Mouse (Mus musculus) left cerebral cortex, adult 11 months (tissue): ENCODE measurements around the gene Rbfox2.
"Not testable (repeated sequence)": the region's sequence is repeated elsewhere in the genome, so short reads cannot be mapped to it uniquely, and the experiment has no call there.

Source experiments
- DNase-seq: peaks from one replicate; pipeline ENCODE4 v3.0.0; 2022; ENCODE audit warnings: low spot score

Rbfox2 gene

DNA sequence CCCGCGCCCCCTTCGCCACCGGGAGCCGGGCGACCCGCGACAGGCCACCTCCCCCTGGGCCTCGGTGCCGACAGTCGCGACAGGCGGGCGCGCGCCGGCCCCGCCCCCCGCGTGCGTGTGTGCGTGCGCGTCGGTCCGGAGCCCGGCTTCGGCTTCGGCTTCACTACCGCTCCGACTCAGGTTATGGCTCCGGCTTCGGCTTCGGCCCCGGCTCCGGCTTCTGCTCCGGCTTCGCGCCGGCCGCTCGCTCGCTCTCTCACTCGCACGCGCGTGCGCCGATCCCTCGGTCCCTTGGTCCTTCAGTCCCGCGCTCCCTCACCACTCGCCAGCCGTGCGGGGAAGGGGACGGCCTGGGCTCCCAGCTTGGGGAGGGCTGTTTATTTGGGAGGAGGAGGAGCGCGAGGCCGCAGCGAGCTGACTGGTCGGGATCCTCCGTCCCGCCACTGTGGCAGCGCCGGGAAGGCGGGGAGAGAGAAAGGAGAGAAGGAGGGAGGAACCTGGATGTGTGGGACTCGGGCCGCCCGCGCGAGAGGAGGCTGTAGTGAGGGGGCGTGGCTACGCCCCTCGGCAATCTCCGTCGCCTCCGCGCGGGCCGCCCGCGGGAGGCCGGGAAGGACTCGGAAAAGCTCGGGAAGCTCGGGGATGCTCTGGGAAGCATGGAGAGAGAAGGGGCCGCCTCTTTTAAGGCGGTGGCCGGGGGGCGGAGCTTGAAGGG lies at the start of gene Rbfox2:
Rbfox2 (minus strand) TSS at position 458 of the 715 bp plus-strand sequence.
- peak; percentile 81 for DNase-seq

DNA sequence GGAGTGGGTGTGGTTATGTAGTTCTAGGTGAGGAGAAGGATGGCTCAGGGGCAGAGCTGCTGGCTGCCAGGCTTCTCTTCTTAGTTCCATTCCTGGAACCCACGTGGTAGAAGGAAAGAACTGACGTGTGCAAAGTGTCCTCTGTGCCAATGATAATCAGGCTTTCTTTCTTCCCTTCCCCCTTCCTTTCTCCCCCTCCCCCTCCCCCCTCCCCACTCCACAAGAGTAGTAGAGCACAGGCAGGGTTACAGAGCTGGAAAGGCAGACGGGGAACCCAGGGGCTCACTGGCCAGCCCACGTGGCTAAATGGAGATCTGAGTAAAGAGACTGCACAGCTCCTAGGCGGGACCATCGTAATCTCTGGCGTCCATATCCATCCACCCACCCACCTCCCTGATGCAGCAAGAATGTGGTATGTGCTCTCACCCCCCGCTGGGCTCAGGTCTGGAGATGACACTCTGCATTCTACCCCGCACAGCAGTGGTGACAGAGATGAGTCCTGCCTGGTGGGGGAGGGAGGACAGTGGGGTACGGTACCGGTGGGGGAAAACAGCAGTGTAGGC lies 49.5 kb upstream of the Rbfox2 start:
- no peak for DNase-seq

DNA sequence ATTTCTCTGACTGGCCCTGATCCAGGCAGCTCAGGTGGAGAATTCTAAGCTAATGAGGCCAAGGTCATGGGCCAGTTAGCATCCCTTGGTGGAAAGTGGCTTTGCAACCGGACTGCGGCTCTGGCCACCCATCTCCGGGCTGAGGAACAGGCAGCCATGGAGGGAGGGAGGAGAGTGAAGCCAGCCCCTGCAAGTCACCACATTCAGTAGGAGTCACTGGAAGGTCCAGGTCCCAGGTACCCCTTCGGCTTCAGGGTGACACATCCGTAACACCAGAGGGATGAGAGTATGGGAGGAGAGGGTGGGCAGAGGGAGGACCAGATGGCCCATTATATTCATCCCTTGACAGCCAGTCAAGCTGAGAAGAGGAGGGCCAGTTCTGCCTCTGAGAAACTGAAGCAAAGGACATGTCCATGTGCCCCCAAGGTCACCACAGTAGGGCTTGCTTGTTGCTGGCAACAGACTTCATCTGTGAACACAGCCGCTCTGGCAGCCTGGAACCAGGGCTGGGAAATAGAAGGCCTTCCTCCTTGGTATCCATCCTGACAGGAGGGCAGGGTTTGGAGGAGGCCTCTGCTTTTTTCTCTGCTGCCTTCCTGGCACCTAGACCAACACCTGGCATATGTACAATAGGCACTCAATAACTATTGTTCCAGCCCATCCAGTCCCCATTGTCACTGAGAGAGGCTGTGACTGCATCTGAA lies 48.2 kb upstream of the Rbfox2 start:
- no peak for DNase-seq

GRCm38 (mm10) chr15:77354496-77354847 lies 47.7 kb upstream of the Rbfox2 start:
- no peak for DNase-seq

GRCm38 (mm10) chr15:77353764-77354163 lies 47.0 kb upstream of the Rbfox2 start:
- DNase-seq = no peak

DNA sequence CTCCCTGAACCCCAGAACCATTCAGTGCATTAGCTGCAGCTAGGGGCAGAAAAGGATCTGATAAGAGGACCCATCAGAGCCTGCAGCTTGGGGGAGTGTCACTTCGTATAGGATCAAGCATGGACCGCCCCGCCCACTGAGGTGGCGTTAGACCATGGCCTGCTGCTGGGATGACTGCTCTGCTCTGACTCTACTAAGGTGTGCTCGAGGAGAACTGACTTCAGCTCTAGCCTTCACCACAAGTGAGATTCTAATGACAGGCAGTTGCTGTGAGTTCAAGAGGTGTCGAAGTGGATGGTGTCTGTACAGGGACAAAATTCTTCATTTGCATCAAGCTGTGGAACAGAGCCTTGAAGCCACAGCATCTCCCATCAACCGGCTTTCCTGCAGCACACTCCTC lies 46.1 kb upstream of the Rbfox2 start:
- DNase-seq = no peak

DNA sequence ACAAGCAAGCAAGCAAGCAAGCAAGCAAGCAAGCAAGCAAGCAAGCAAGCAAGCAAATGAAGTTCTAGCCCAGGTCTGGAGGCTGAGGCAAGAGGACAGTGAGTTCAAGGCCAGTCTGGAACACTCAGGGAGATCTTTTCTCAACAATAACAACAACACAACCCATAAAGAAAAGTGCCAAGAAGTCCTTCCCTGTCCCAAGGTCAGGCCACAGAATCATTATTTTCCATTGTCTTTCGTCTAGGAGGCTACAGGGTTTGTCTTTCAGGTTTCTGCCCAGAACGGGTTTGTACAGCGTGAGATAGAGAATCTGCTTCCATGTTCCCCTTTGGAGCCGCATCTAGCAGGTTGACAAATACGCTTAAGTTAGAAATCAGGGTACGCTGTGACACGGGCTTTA lies 43.3 kb upstream of the Rbfox2 start:
- DNase-seq = no peak

DNA sequence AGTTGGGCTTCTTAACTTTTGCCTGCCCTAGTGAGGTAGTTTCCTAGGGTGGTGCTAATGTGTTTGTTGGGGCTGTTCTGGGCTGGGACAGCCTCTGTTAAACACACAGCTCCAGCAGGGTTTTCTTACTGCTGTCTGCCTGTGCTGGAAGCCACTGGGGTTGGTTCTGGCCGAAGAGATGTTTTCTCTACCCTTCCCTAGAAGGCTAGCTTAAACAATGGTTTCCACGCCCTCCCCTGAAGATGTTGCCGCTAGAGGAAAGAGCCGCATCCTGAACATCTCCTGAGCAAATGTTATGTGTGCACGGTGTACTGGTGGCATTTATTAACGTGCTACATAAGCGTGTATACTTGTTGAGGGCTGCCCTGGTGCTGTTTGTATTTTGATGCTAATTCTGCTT lies 41.3 kb upstream of the Rbfox2 start:
- no peak for DNase-seq

- DNase-seq = no peak
Observed at GRCm38 (mm10) chr15:77344127-77345125, 37.6 kb upstream of the Rbfox2 start.

DNA sequence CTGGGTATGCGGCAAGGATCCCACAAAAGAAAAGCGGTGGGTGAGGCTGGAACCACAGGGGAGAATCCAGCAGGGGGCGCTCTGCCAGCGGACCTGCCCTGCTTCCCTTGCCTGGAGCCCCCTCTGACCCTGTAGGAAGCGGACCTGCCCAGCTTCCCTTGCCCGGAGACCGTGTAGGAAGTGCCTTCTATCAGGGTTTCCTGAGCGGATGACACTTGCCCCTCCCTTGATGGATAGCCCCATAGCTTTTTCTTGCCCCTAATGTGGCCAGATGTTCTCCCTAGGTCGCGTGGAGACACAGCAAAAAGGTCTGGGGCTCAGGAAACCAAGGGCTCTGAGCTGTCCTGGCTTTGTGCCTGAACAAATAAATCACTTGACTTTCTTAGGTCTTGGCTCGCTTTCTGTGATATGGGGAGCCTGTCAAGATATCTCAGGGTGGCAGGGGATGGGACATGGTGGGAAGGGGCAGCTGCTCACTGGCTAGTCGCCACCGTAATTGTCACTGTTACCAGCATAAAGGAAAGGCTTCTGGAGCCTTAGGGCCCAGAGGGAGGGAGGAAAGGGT lies 36.8 kb upstream of the Rbfox2 start:
- no peak for DNase-seq

- DNase-seq = no peak
Observed at GRCm38 (mm10) chr15:77342962-77343526, 36.2 kb upstream of the Rbfox2 start.

DNA sequence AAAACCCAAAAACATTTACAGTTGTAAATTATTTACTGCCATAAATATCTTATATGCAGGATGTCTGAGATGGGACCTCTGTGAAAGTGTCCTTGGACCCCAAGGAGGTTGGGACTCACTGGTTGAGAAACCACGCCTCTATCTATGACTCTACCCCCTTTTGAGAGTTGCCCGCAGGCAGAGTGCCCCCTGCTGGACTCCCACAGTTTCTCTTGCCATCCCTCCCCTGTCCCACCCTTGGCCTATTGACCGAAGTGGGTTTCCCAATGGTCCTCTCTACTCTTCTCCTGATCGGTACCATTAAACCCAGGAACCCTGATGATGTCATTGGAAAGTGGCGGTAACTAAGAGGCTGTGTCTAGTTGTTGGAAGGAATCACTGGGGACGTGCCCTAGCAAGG lies 35.2 kb upstream of the Rbfox2 start:
- DNase-seq = no peak

- no peak for DNase-seq
Observed at GRCm38 (mm10) chr15:77340581-77340980, 33.8 kb upstream of the Rbfox2 start.

- DNase-seq = no peak
Observed at GRCm38 (mm10) chr15:77338924-77339429, 32.2 kb upstream of the Rbfox2 start.

DNA sequence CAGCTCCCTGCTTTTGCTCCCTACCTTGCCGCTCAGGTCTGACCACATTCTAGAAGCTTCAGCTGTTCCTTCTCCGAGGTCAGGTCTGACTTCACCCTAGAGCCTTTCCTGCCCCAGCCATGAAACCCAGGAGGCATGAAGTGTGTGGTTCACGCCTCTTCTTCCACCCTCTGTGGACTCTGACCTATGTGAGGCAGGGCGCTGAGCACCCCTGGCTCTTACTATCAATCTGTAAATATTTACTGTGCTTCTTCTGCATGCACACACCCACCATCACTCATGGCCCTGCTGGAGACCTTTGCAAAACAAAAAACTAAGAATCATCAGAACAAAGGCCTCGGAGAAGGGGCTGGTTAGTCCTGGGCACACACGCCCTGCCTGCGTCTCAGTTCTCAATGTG lies 31.6 kb upstream of the Rbfox2 start:
- no peak for DNase-seq

DNA sequence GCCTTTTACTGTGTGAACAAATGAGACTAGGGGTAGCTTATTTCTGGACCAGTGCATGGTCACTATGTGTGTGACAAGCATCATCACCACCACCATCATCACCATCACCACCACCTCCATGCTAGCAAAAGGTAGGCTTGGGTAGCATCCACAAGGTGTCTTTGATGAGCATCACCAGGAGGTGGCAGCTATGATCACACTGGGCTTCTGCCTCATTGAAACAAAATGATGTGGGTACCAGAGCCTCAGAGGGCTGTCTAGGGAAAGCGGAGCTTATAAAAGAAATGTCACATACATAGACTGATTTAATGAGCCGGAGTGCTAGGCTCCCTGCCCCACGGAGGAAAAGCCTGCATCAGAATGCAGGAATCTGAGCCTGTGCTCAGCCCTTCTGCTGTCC lies 31.1 kb upstream of the Rbfox2 start:
- DNase-seq = no peak

- no peak for DNase-seq
Observed at GRCm38 (mm10) chr15:77336968-77337341, 30.2 kb upstream of the Rbfox2 start.

GRCm38 (mm10) chr15:77336287-77336967 lies 29.6 kb upstream of the Rbfox2 start:
- peak; percentile 75 for DNase-seq

DNA sequence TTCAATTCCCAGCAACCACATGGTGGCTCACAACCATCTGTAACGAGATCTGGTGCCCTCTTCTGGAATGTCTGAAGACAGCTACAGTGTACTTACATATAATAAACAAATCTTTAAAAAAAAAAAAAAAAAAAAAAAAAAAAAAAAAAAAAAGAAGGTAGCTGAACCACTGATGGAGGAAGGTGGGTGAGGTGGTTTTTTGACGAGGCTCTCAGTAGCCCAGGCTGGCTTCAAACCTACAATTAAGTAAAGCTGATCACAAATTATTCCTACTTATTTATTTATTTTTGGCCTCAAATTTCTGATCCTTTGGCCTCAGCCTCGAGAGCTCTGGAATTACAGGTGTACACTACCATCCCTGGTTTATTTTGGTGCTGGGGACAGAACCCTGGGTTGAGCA lies 28.4 kb upstream of the Rbfox2 start:
- not testable (repeated sequence) for DNase-seq

GRCm38 (mm10) chr15:77332272-77332991 lies 25.6 kb upstream of the Rbfox2 start:
- peak; percentile 30 for DNase-seq
